Mouse (Mus musculus): ENCODE data around the gene Ccpg1os. TPM values are rescaled to one million over a fixed set of nuclear protein-coding genes. Genes with fewer than 3 reads are reported as not detected.

Gene Ccpg1os
- 1 to 10 TPM; 9.1 to 9.5 TPM for total RNA-seq (2021)
- long read RNA-seq, experiment 1, transcript Ccpg1os-201 (2 exons, 711 nt), result major isoform, 5 of 5 reads
- long read RNA-seq, experiment 1, partial matches to known transcripts, result 0 of 5 reads
- long read RNA-seq, experiment 1, other reads (novel, unspliced or antisense), result 0 of 5 reads
- long read RNA-seq, experiment 2, partial matches to known transcripts, result 0 of 4 reads
- long read RNA-seq, experiment 2, other reads (novel, unspliced or antisense), result 1 of 4 reads

- DNase-seq (ENCODE audit: low spot score in 2 of 2), result peak; percentile 94 to 97
Measured at GRCm38 (mm10) chr9:72985250-72986220, at the start of gene Ccpg1os, which contains the start of gene Ccpg1. TSS of gene Ccpg1os (minus strand) at chr9:72985382. TSS of gene Ccpg1 (plus strand) at chr9:72985429.

- DNase-seq (ENCODE audit: low spot score in 2 of 2), result no peak
Measured at GRCm38 (mm10) chr9:73033406-73033805, 48.2 kb upstream of the Ccpg1os start.

DNA sequence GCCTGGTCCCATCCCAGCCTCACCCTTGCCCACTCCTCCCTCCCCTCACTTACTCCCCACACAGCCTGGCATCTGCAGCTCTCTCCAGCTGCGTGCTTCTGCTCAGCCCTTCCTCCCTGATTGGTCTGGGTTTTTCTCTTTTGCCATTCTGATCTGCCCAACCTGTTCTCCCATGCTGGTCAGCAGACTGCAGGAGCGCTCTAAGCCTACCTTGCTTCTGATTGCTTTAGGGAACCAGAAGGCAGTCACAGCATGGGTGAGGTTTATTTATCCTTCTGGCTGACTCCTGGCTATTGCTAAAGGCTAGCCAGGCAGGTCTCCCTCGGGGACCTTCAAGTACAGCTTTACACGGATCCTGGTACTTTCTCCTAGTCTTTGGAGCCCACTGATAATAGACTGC lies 46.2 kb upstream of the Ccpg1os start:
- DNase-seq (ENCODE audit: low spot score in 2 of 2), result no peak

- no peak for DNase-seq (ENCODE audit: low spot score in 2 of 2)
Measured at GRCm38 (mm10) chr9:73030443-73030842, 45.3 kb upstream of the Ccpg1os start.

- peak; percentile 24 to 43 for DNase-seq (ENCODE audit: low spot score in 2 of 2)
Measured at GRCm38 (mm10) chr9:73025818-73026636, 40.8 kb upstream of the Ccpg1os start.

DNA sequence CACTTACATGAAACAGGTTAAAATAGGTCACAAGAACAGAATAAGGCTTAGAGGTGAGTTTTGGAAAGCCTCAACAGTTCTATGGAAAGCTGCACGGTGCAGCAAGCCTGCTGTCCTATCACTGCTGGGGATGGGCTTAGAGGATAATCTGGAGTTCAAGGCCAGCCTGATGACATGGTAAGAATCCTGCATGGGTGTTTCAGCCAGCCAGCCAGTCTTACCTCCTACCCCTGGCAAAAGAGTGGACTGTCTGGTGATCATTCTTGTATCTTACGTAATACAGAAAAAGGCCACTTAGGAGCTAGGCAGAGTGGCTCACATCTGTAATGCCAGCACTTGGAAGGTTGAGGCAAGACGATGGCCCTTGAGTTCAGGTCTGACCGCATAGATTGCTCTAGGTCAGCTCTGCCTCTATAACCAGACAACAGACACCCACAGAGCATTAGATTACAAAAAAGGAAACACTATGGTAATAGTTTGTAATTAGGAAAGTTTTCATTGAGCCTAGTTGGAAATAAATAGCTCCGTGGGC lies 35.5 kb upstream of the Ccpg1os start:
- DNase-seq (ENCODE audit: low spot score in 2 of 2), result no peak

DNA sequence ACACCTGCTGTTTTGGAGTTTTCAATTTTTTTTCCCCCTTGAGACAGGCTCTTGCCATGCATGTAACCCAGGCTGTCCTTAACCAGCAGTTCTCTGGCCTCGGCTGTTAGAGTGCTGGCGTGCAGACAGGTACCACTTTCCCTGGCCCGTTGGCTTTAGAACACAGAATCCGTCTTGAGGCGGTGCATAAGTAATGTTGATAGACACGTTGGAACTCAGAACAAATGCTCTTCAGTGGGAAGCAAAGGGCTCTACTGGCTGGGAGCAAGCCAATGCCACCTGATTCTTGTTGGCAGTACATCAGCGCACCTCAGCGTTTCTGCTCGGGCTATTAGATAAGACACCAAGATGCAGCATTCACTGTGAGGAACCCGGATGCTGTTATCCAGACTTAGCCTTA lies 34.7 kb upstream of the Ccpg1os start:
- no peak for DNase-seq (ENCODE audit: low spot score in 2 of 2)

- no peak for DNase-seq (ENCODE audit: low spot score in 2 of 2)
Measured at GRCm38 (mm10) chr9:73014724-73015123, 29.5 kb upstream of the Ccpg1os start.

- no peak for DNase-seq (ENCODE audit: low spot score in 2 of 2)
Measured at GRCm38 (mm10) chr9:73012629-73013028, 27.4 kb upstream of the Ccpg1os start.

- DNase-seq (ENCODE audit: low spot score in 2 of 2), result no peak
Measured at GRCm38 (mm10) chr9:73008384-73008783, 23.2 kb upstream of the Ccpg1os start.

DNA sequence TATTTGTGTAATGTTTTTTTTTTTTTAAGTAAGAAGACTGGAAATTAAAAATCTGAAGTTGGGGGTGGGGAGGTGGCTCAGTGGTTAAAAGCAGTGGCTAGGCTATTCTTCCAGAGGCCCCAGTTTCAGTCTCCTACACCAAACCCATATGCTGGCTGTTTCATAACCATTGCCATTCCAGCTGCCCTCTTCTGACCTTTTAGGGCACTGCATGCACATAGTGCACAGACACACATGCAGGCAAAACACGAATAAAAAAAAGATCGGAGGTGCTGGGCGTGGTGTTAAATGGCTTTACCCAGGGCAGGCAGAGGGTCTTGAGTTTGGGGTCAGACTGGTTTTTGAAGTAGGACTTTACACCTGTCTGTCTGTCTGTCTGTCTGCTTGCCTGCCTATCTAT lies 21.0 kb upstream of the Ccpg1os start:
- DNase-seq (ENCODE audit: low spot score in 2 of 2), result no peak

- no peak for DNase-seq (ENCODE audit: low spot score in 2 of 2)
Measured at GRCm38 (mm10) chr9:73005106-73005505, 19.9 kb upstream of the Ccpg1os start.

GRCm38 (mm10) chr9:73004076-73004475 lies 18.9 kb upstream of the Ccpg1os start:
- DNase-seq (ENCODE audit: low spot score in 2 of 2), result no peak

DNA sequence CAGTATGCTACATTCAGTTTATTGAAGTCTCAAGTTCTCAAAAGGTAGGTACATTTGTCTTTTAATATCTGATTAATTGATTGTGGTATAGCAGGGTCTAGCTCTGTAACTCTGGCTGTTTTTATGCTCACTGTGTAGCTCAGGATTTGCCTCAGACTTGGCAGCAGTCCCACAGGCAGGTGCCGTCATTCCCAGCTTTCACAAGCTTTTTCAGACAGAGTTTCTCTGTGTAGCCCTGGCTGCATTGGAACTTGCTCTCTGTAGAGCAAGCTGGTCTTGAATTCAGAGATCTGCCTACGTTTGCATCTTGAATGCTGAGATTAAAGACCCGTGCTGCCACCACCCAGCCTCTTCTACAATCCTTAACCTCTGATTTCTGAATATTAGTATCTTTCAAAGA lies 17.0 kb upstream of the Ccpg1os start:
- no peak for DNase-seq (ENCODE audit: low spot score in 2 of 2)

DNA sequence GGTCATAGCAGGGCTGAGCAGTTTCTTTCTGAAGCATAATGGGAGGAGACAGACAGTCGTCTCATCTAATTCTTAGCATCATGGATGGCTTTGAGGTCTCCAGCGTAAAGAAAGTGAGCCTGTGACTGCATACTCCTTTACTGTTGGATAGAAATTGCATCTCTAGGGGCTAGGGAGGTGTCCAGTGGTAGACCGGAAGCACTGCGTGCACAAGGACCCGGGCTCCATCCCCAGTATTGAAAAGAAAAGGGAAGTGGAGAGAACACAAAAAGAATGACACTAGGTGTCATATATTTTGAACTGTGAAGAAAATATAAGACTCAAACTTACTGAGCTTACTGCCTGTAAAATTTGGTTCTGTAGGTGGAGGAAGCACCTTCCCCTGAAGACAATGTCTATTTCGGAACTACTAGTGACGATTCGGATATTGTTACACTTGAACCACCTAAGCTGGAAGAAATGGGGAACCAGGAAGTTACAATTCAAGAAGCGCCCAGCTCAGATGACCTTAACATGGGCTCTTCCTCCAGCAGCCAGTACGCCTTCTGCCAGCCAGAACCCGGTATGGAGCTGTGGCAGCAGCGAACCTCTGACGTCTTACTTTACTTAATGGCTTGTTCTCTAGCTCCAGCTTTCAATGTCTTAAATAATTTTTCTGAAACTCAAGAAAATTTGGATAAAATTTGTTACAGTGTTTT lies 16.3 kb upstream of the Ccpg1os start:
- no peak for DNase-seq (ENCODE audit: low spot score in 2 of 2)

GRCm38 (mm10) chr9:73000487-73000886 lies 15.3 kb upstream of the Ccpg1os start:
- DNase-seq (ENCODE audit: low spot score in 2 of 2), result no peak

DNA sequence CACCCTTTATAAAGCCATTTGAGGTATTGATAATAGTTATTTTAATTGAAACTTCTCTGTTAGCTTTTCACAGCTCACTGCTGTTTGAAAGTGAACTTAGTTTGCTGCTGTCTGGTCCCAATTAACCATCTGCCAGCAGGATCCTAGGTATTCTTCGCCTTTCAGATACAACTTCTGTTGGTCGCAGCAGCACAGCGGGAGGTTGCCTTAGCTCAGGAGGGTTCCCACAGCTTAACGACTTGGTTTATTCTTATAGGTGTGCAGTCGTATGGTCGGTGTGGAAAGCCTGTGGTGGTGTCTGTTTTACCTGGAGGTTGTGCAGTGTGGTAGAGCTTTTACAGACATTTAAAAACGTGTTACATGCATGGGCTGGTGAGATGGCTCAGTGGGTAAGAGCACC lies 11.6 kb upstream of the Ccpg1os start:
- DNase-seq (ENCODE audit: low spot score in 2 of 2), result no peak

DNA sequence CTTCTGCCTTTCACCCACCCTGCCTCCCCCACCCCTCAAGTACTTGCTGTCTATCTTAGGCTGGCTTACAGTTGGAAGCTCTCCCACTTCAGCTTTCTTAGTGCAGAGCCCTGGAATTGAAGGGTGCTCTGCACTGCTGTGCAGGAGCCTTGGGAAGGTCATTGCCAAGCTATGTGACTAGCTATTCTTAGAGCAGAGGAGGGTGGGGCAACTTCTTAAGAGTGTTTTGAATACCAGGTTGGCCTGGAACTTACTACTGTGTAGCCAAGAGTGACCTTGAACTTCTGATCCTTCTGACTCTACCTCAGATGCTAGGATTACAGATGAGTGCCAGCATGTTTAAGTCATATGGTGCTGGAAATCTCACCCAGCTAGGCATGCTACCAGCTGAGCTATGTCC lies 11.0 kb upstream of the Ccpg1os start:
- DNase-seq (ENCODE audit: low spot score in 2 of 2), result no peak

GRCm38 (mm10) chr9:72992576-72992975 lies 7.4 kb upstream of the Ccpg1os start:
- DNase-seq (ENCODE audit: low spot score in 2 of 2), result no peak

GRCm38 (mm10) chr9:72991420-72991819 lies 6.2 kb upstream of the Ccpg1os start:
- DNase-seq (ENCODE audit: low spot score in 2 of 2), result no peak

DNA sequence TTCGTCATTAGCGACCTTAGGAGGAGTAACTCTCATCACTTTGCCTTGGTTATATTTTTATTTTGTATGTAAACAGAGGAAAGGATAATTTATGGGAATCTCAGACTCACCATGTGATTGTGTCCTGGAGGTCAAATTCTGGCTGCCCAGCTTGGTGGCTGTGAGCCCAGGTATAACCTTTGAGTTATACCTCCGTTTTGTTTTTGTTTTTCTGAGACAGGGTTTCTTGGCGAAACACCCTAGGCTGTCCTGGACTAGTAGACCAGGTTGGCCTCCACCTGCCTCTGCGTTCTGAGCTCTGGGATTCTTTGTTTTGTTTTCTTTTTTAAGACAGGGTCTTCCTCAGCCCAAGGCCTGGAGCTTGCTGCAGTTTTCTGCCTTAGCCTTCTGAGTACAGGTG lies 3.5 kb upstream of the Ccpg1os start:
- DNase-seq (ENCODE audit: low spot score in 2 of 2), result no peak
